Mouse (Mus musculus) ovary, postnatal 36 days (tissue): ENCODE measurements around the gene Vwc2.

Experiments used
- DNase-seq: peaks from one replicate; pipeline ENCODE4 v3.0.0; 2022; ENCODE audit warnings: low spot score, mixed read lengths

The Vwc2 gene

GRCm38 (mm10) chr11:11113576-11114233 lies at the start of gene Vwc2:
TSS of gene Vwc2 (plus strand) at chr11:11114223.
- no peak for DNase-seq

DNA sequence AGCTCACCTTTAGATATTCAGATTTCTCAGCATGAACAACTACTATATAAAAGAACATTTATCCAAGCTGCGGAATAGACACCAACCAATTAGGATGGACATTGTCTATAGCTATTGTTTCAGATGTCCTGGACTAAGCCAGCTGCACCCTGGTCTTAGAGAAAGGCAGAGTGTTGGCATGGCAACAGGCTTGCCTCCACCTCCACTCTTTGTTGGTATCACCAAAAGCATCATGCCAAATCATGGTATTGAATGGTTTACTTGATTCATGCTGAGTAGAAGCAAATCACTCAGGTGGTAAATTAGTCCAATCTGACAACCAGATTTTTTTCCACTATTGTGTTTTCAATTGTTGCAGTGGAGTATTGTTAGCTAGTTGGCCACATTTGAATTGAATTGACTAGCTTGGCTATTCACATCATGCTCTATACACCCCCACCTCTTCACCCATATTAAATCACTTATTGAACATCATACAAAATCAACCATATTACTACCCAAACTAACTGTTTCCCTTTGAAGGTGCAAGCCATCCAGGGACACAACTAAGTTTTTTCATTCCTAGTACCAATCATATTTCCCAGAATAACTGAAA lies 25.8 kb upstream of the Vwc2 start:
- no peak for DNase-seq

DNA sequence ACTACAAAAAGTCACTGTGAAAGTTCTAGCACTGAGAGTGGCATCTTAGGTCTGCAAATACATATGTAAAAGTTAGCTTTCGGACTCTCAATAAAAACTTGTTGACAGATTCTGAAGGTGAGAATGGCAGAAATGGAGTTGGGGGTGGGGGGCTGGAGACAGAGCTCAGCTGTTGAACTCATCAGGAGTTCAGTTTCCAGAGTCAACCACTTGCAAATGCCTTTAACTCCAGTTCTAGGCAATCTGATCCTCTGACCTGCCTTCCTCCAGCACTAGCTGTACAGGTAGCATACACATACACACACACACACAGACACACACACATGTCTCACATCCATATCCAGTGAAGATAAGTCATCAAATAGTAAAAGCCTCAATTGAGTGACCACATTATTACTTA lies 16.4 kb upstream of the Vwc2 start:
- no peak for DNase-seq

DNA sequence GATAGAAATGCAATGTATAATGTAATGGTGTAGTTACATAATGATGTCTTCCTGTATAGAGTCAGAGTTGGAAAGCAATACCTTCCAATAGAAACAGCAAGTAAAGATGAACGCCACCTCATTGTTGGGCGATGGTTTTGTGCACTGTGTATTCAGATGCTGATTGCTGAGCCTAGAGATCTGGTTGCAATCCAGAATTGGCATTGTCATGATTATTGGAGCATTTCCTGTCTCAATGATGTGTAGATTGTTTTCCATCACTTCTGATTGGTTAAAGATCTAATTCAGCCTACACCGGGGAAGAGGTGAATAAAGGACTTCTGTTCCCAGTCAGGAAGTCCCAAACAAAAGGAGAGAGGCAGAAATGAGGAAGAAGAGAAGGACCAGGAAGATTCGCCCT lies 15.7 kb upstream of the Vwc2 start:
- no peak for DNase-seq

DNA sequence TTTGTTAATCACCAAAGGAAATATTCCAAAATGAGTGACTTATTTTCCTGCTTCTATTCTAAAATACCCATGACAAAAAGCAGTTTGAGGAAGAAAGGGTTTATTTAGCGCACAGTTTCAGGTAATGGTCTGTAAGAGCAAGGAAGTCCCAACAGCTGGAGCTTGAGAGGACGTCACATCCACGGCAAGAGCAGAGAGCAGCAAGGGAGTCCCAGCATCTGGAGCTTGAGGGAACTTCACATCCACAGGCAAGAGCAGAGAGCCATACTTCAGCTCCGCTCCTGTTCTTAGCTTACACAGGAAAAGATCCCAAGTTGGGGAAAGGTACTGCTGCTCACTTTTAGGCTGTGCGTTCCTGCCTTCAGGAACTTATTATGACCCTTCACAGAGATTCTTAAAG lies 15.0 kb upstream of the Vwc2 start:
- no peak for DNase-seq

GRCm38 (mm10) chr11:11102182-11102581 lies 11.8 kb upstream of the Vwc2 start:
- no peak for DNase-seq

GRCm38 (mm10) chr11:11102620-11103019 lies 11.4 kb upstream of the Vwc2 start:
- DNase-seq, result no peak

DNA sequence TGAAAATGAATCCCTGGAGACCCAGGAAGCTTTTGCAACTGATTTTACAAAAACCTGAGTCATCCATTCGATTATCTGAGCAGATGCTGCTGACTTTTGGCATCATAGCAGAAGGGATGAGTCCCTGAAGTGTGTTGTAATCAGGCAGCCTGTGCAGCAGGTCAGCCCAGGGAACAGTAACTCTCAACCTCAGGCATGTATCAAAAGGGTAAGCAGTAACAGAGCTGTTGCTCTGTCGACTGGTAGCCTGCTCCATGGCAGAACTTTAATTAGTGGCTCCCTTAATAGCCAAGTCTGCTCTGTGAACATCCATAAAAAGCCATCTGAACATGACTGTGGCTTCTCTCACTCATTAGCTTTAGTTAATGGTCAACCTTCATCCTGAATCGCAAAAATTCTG lies 5.1 kb upstream of the Vwc2 start:
- DNase-seq, result no peak

- DNase-seq, result no peak
These were observed 409 bp downstream of the Vwc2 start for GRCm38 (mm10) chr11:11114234-11115030.

DNA sequence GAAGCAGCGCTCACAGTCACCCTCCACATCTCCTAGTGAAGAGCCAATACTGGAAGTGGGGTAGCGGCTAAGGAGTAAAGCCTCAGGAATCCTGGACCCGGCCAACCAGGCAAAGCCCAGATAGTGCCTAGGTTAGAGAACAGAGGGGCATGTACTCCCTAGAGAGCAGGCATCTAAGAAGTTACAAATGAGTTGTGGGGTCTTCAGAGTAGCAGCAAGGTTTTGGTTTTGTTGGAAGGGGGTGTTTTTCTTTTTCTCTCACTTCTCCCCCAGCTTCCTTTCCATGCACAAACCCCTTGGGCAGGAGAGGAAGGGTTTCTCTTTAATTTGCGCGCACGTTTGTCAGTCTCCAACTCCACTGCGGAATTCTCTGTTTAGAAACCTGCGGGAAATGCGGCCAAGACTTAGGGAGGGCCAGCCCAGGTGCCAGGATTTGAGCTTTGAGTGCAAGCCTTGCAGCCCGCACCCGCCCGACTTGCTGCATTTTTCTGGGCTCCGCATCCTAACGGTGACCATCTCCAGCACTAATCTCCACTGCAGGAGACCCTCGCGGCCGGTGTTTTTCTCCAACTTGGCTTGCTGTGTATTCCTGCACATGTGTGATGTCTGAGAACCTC lies 1.1 kb downstream of the Vwc2 start:
- no peak for DNase-seq

DNA sequence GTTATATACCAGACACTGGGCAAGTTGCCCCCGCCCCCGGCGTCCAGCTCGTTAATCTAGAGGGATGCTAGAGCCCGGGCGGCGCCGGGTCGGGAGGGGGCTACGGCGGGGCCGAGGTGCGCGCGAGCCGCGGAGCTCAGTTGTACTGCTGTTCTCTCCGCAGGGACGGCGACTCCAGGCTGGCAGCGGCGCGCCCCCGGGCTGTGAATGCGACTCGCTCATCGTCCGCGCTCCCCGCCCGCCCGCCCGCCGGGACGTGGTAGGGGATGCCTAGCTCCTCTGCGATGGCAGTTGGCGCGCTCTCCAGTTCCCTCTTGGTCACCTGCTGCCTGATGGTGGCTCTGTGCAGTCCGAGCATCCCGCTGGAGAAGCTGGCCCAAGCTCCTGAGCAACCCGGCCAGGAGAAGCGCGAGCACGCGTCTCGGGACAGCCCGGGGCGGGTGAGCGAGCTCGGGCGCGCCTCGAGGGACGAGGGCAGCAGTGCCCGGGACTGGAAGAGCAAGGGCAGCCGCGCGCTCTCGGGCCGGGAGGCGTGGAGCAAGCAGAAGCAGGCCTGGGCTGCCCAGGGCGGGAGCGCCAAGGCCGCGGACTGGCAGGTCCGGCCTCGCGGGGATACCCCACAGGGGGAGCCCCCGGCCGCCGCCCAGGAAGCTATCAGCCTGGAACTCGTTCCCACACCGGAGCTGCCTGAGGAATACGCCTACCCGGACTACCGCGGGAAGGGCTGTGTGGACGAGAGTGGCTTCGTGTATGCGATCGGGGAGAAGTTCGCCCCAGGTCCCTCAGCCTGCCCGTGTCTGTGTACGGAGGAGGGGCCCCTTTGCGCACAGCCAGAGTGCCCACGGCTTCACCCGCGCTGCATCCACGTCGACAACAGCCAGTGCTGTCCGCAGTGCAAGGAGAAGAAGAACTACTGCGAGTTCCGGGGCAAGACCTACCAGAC lies 1.9 kb downstream of the Vwc2 start:
- DNase-seq, result peak; percentile 4

GRCm38 (mm10) chr11:11116736-11117135 lies 2.7 kb downstream of the Vwc2 start:
- no peak for DNase-seq

GRCm38 (mm10) chr11:11122866-11123265 lies 8.8 kb downstream of the Vwc2 start:
- DNase-seq, result no peak

DNA sequence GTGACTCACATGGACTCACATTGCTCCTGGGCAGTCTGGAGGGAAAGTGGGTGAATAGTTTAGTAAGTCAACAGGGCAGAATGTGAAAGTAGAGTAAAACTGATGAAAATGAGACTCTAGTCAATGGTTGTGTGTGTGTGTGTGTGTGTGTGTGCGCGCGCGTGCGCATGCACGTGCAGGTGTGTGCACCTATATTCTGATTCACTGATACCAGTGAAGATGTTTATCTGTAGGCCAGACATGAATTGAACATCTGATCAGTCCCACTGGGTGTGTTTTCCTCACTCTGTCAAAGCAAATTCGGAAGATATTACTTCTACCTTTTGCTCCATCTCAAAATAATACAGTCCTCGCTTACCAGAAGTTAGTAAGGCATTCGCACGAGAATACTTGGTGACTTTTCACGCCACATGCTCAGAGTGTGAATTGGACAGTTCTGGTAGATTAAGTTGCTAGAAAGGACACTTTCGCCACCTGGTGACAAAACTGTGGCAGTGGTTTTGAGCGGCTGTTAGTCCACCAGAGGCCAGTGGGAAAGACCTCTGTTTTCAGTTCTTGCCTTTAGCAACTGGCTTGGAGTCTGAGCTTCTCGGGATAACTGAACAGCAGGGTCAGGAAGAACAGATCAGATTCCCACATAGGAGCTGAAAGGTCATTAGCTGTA lies 17.5 kb downstream of the Vwc2 start:
- peak; percentile 13 for DNase-seq

DNA sequence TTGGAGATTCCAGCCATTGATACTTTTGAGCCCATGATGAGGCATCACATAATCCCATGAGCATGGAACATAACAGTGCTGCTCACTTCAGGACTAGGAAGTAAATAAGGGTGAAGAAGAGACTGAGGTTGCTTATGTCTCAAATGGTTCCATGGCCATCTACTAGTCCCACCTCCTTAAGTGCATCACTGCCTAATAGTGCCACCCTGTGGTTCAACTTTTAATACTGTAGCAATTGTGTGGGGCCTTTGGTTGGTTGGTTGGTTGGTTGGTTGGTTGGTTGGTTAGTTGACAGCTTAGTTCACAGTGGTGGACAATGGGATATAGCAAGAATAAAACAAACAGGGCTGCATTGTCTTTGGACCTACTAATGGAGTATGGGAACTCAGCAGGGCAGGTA lies 26.6 kb downstream of the Vwc2 start:
- DNase-seq, result no peak

DNA sequence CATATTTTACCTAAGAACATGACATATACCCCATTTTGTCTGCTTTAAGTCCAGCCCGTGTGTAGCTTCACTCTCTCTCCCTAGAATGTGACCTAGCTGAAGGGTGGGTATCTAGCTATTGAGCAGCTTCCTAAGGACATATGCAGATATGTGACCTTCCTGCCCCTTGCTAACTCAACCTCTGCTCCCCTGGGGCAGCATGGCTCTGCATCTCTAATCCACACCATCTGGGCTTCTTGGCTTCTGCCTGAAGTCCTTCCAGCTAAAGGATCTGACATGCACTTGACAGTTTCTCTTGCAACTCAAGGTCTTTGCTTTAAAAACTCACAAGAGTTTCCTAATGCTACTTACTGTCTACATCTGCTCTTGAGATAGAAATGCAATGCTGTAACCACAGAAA lies 38.7 kb downstream of the Vwc2 start:
- no peak for DNase-seq

GRCm38 (mm10) chr11:11171396-11171795 lies 57.4 kb downstream of the Vwc2 start:
- DNase-seq, result no peak

DNA sequence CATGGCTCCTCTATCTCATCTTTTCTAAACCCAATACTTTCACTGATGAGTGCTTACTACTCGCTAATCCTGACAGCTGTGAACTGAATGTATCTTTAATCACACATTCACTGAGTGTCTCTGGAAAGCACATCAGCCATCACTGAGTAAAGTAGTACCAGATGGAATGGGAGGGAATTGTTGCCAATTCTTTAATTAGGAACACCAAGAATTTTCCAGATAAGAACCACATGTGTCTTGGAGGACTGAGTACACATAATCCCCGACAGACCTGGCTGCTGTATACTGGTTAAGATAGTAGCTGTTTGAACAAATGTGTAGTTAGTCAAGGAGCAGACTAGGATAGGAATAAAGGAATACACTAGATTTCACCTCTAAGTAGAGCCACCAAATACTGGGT lies 61.2 kb downstream of the Vwc2 start:
- DNase-seq, result no peak

GRCm38 (mm10) chr11:11182705-11183104 lies 68.7 kb downstream of the Vwc2 start:
- DNase-seq, result no peak

- DNase-seq, result no peak
These were observed 109.1 kb downstream of the Vwc2 start for GRCm38 (mm10) chr11:11223162-11223561.

- no peak for DNase-seq
These were observed 125.3 kb downstream of the Vwc2 start for GRCm38 (mm10) chr11:11239346-11239745.
